Mouse (Mus musculus) midbrain, embryonic 15.5 days (tissue): ENCODE data around the gene Fgf22. TPM values are rescaled to one million over a fixed set of nuclear protein-coding genes. Genes with fewer than 3 reads are reported as not detected.

Source experiments
- ATAC-seq: fragments of 200-750 bp; cut with Nextera tagmentation; replicated peaks from 2 replicates; pipeline ENCODE4 v1.8.0; 2017; ENCODE audit warnings: moderate TSS enrichment
- H3K27ac ChIP-seq: fragments of 300-500 bp; sonication (generic); 2 replicates; pipeline ENCODE4 v1.5.1; 2015; ENCODE audit warnings: mild to moderate bottlenecking, inconsistent platforms
- H3K27me3 ChIP-seq: fragments of 300-500 bp; sonication (generic); replicated peaks from 2 replicates; pipeline ENCODE4 v1.6.1; 2015; ENCODE audit warnings: inconsistent platforms
- H3K36me3 ChIP-seq: fragments of 300-500 bp; sonication (generic); replicated peaks from 2 replicates; pipeline ENCODE4 v1.6.1; 2015; ENCODE audit warnings: inconsistent platforms
- H3K4me1 ChIP-seq: fragments of 300-500 bp; sonication (generic); 2 replicates; pipeline ENCODE4 v1.6.1; 2015; ENCODE audit warnings: inconsistent platforms
- H3K4me2 ChIP-seq: fragments of 300-500 bp; sonication (generic); 2 replicates; pipeline ENCODE4 v1.6.1; 2015; ENCODE audit warnings: inconsistent platforms, mild to moderate bottlenecking, moderate library complexity
- H3K4me3 ChIP-seq: fragments of 300-500 bp; sonication (generic); 2 replicates; pipeline ENCODE4 v1.5.1; 2015; ENCODE audit warnings: mild to moderate bottlenecking, inconsistent platforms
- H3K9ac ChIP-seq: fragments of 300-500 bp; sonication (generic); 2 replicates; pipeline ENCODE4 v1.6.1; 2015; ENCODE audit warnings: mild to moderate bottlenecking, inconsistent platforms
- H3K9me3 ChIP-seq: fragments of 300-500 bp; sonication (generic); 2 replicates; pipeline ENCODE4 v1.6.1; 2016; ENCODE audit warnings: inconsistent platforms
- WGBS: fragments of 180-500 bp; shearing (Covaris S2); methylation state at CpG from one replicate; pipeline ENCODE4 v1.1.7; 2015; ENCODE audit warnings: mixed read lengths; 5-methylcytosine and 5-hydroxymethylcytosine counted together
- polyA plus RNA-seq: library from polyadenylated mRNA; unstranded; fragments of >200 nt; fragmentation: Nextera tagmentation; extraction: Ambion mirVana; gene quantifications from 2 replicates; pipeline ENCODE4 v1.2.1, GENCODE M21; 2015

Fgf22 gene
- polyA plus RNA-seq, 1 experiment from 2014 or later = 1.6 TPM

- ATAC-seq = no peak
- H3K4me3 ChIP-seq = no peak overlapping the region
- H3K27ac ChIP-seq = peak overlapping the region; percentile 83
- no peaks in the 10 kb centered on the region for H3K36me3 ChIP-seq
- H3K4me1 ChIP-seq = peaks cover 68% of the 10 kb centered on the region
- WGBS = 27% methylated on average over 11 of the region's 11 CpGs
- H3K27me3 ChIP-seq = no peaks in the 10 kb centered on the region
- H3K9me3 ChIP-seq = no peaks in the 10 kb centered on the region
- H3K9ac ChIP-seq = no peak overlapping the region
- H3K4me2 ChIP-seq = peak overlapping the region; percentile 2; the same call in 1 of the 2 replicates
Measured at GRCm38 (mm10) chr10:79802331-79802971, 47.6 kb downstream of the Fgf22 start.

DNA sequence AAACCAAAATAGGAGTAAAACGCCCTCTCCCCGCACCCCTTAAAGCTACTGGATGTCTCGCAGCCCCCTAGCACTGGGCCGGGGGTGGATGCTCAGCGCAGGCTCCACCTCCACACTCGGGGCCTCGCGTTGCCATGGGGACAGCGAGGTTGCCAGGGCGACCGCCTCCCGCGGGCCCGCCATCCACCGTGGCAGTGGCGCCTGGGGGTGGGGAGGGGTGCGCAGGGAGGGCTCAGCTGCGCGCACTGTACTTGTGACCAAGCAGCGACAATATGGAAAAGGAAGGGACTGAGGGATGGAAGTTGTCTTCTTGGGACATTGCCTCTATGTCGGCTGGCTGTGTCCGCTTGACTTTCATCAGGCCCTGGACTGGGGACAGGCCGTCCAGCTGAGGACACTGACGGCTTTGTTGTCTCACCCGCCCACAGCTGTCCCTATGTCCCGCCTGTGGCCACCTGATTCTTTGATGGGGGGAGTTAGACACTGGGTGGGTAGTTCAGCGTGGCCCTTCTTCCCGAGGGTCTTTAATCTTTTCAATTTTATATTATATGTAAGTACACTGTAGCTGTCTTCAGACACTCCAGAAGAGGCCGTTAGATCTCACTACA is 48.9 kb downstream of the Fgf22 start:
- ATAC-seq = peak; percentile 90
- Histone ChIP-seq H3K4me2 (peak overlapping the region; percentile 48), H3K27ac (peak overlapping the region; percentile 83), H3K4me1 (peaks cover 58% of the 10 kb centered on the region), H3K27me3 (no peaks in the 10 kb centered on the region), H3K9me3 (no peaks in the 10 kb centered on the region), H3K9ac (0 out of 2 replicates have a peak overlapping the region, but pooled peaks have one; percentile 11), H3K4me3 (peak overlapping the region; percentile 22), H3K36me3 (peaks cover 9% of the 10 kb centered on the region)
- 4% methylated on average over 29 of the region's 29 CpGs for WGBS

DNA sequence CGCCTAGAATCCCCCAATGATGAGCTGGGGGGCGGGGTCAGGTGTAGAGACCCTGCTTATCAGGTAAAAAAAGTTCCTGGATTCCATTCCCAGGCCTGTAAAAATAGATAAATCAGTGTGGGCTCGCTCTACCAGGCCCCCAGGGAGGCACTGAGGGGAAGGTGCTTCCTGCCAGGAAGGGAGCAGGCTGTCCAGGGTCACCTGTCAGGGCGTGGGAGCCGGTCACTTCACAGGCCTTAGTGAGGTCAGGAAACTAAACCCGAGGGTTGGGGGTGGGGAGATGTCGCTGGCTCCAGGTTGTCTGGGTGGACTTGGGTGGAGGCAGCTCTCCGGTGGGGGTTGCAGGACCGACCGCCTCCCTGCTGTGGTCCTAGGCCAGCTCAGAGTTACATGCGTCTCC is 50.8 kb downstream of the Fgf22 start:
- Histone ChIP-seq H3K27ac (no peak overlapping the region), H3K4me3 (no peak overlapping the region), H3K36me3 (peaks cover 19% of the 10 kb centered on the region), H3K27me3 (no peaks in the 10 kb centered on the region), H3K9me3 (no peaks in the 10 kb centered on the region), H3K9ac (no peak overlapping the region), H3K4me2 (no peak overlapping the region), H3K4me1 (peaks cover 52% of the 10 kb centered on the region)
- 74% methylated on average over 11 of the region's 11 CpGs for WGBS
- no peak for ATAC-seq

DNA sequence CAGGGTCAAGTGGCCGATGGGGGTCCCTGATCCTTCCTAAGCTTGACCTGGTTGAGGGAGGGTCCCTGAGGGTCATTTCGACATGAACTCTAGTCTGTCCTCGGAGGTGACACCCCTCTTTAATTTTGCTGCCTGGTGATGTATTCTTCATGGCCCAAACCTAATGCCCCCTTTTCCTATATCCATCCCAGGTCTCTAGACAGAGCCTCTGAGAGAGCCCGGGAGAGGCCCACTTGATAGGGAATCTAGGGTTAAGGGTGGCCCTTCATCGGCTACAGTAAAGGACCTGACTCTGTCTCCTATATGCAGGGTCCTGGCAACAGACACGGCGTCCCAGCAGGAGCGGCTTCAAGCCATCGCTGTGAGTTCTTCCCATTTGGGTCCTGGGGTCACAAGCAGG is 51.5 kb downstream of the Fgf22 start:
- no peak for ATAC-seq
- Histone ChIP-seq H3K9ac (no peak overlapping the region), H3K4me3 (no peak overlapping the region), H3K4me2 (no peak overlapping the region), H3K27ac (no peak overlapping the region), H3K9me3 (no peaks in the 10 kb centered on the region), H3K27me3 (no peaks in the 10 kb centered on the region), H3K4me1 (peaks cover 47% of the 10 kb centered on the region), H3K36me3 (peaks cover 19% of the 10 kb centered on the region)
- 91% methylated on average over 9 of the region's 9 CpGs for WGBS

GRCm38 (mm10) chr10:79806972-79807371 is 52.1 kb downstream of the Fgf22 start:
- no peaks in the 10 kb centered on the region for H3K9me3 ChIP-seq
- no peak overlapping the region for H3K27ac ChIP-seq
- H3K4me2 ChIP-seq = no peak overlapping the region
- peaks cover 40% of the 10 kb centered on the region for H3K4me1 ChIP-seq
- 85% methylated on average over 10 of the region's 10 CpGs for WGBS
- peaks cover 22% of the 10 kb centered on the region for H3K36me3 ChIP-seq
- H3K4me3 ChIP-seq = no peak overlapping the region
- H3K9ac ChIP-seq = no peak overlapping the region
- no peaks in the 10 kb centered on the region for H3K27me3 ChIP-seq
- ATAC-seq = no peak

GRCm38 (mm10) chr10:79807826-79808225 is 53.0 kb downstream of the Fgf22 start:
- no peak for ATAC-seq
- Histone ChIP-seq H3K9ac (no peak overlapping the region), H3K4me3 (no peak overlapping the region), H3K4me1 (peaks cover 32% of the 10 kb centered on the region), H3K36me3 (peaks cover 27% of the 10 kb centered on the region), H3K27ac (peak overlapping the region; percentile 43), H3K9me3 (no peaks in the 10 kb centered on the region), H3K27me3 (no peaks in the 10 kb centered on the region), H3K4me2 (no peak overlapping the region)
- 34% methylated on average over 11 of the region's 11 CpGs for WGBS

Other genes with a start within 250 kb of the Fgf22 start
- gene Plpp2, start 221.3 kb upstream of the Fgf22 start, polyA plus RNA-seq = 16.9 and 19.7 TPM in 2 replicates
- 70.4 and 72.5 TPM in 2 replicates for gene Mier2, start 199.9 kb upstream of the Fgf22 start, polyA plus RNA-seq
- not detected in 2 replicates for gene Theg, start 167.7 kb upstream of the Fgf22 start, polyA plus RNA-seq
- 0.49 and 0.95 TPM in 2 replicates for gene C2cd4c, start 141.1 kb upstream of the Fgf22 start, polyA plus RNA-seq
- gene Shc2, start 117.2 kb upstream of the Fgf22 start, polyA plus RNA-seq = 27.9 and 30.1 TPM in 2 replicates
- 0.41 and 0.44 TPM in 2 replicates for gene Odf3l2, start 109.3 kb upstream of the Fgf22 start, polyA plus RNA-seq
- 0.79 and 1.1 TPM in 2 replicates for gene Madcam1, start 90.5 kb upstream of the Fgf22 start, polyA plus RNA-seq
- 99.8 and 105 TPM in 2 replicates for gene Tpgs1, start 85.7 kb upstream of the Fgf22 start, polyA plus RNA-seq
- gene Cdc34, start 72.9 kb upstream of the Fgf22 start, polyA plus RNA-seq = 88.8 and 91.6 TPM in 2 replicates
- gene Gzmm, start 66.1 kb upstream of the Fgf22 start, polyA plus RNA-seq = 1.7 and 2.2 TPM in 2 replicates
- 819 and 876 TPM in 2 replicates for gene Bsg, start 50.6 kb upstream of the Fgf22 start, polyA plus RNA-seq
- gene Hcn2, start 38.4 kb upstream of the Fgf22 start, polyA plus RNA-seq = 1.3 and 1.7 TPM in 2 replicates
- gene Polrmt, start 8.5 kb upstream of the Fgf22 start, polyA plus RNA-seq = 48.3 and 50.6 TPM in 2 replicates
- 109 and 117 TPM in 2 replicates for gene Rnf126, start 11.9 kb downstream of the Fgf22 start, polyA plus RNA-seq
- 1.9 and 2.0 TPM in 2 replicates for gene Fstl3, start 22.2 kb downstream of the Fgf22 start, polyA plus RNA-seq
- gene Prss57, start 35.9 kb downstream of the Fgf22 start, polyA plus RNA-seq = 0.17 TPM in 1 of 2 replicates, not detected in the other
- gene Palm, start 38.5 kb downstream of the Fgf22 start, polyA plus RNA-seq = 337 and 348 TPM in 2 replicates
- 0.23 and 0.85 TPM in 2 replicates for gene Misp, start 65.9 kb downstream of the Fgf22 start, polyA plus RNA-seq
- gene Ptbp1, start 99.4 kb downstream of the Fgf22 start, polyA plus RNA-seq = 72.7 and 79.4 TPM in 2 replicates
- 12.2 and 13.3 TPM in 2 replicates for gene Prtn3, start 119.4 kb downstream of the Fgf22 start, polyA plus RNA-seq
- 496 and 503 TPM in 2 replicates for gene Plppr3, start 119.6 kb downstream of the Fgf22 start, polyA plus RNA-seq
- gene Elane, start 131.2 kb downstream of the Fgf22 start, polyA plus RNA-seq = 1.2 TPM in 1 of 2 replicates, not detected in the other
- not detected in 2 replicates for gene Cfd, start 135.8 kb downstream of the Fgf22 start, polyA plus RNA-seq
- 64.5 and 66.5 TPM in 2 replicates for gene Med16, start 153.8 kb downstream of the Fgf22 start, polyA plus RNA-seq
- gene Gm26602, start 155.8 kb downstream of the Fgf22 start, polyA plus RNA-seq = not detected in 2 replicates
- 3.1 and 3.3 TPM in 2 replicates for gene Kiss1r, start 161.9 kb downstream of the Fgf22 start, polyA plus RNA-seq
- 292 and 296 TPM in 2 replicates for gene R3hdm4, start 166.1 kb downstream of the Fgf22 start, polyA plus RNA-seq
- 2.9 and 4.7 TPM in 2 replicates for gene Arid3a, start 172.0 kb downstream of the Fgf22 start, polyA plus RNA-seq
- 87.3 and 87.5 TPM in 2 replicates for gene Wdr18, start 205.1 kb downstream of the Fgf22 start, polyA plus RNA-seq
- 0.34 and 0.66 TPM in 2 replicates for gene Grin3b, start 215.6 kb downstream of the Fgf22 start, polyA plus RNA-seq
- gene Tmem259, start 229.3 kb downstream of the Fgf22 start, polyA plus RNA-seq = 24.3 and 28.3 TPM in 2 replicates
- 28.6 and 34.4 TPM in 2 replicates for gene Cnn2, start 233.5 kb downstream of the Fgf22 start, polyA plus RNA-seq
- 4.4 and 4.8 TPM in 2 replicates for gene Abca7, start 241.4 kb downstream of the Fgf22 start, polyA plus RNA-seq